Mouse (Mus musculus) cerebellum, adult 2 months (tissue): ENCODE data around the gene Uchl5.

Experiments
- CTCF ChIP-seq: fragments of 200-500 bp; IDR thresholded peaks from 2 replicates; pipeline ENCODE4 v1.5.1; 2011; ENCODE audit warnings: low read depth, mild to moderate bottlenecking, control low read depth, low read length, moderate library complexity, borderline replicate concordance; ENCODE audit not compliant: insufficient read depth
- POLR2A ChIP-seq: fragments of 200-500 bp; IDR thresholded peaks from 2 replicates; pipeline ENCODE4 v1.6.1; 2011; ENCODE audit warnings: low read length, control low read depth, borderline replicate concordance; ENCODE audit not compliant: insufficient read depth

- TF ChIP-seq POLR2A (no peak), CTCF (no peak)
Measured at GRCm38 (mm10) chr1:143773909-143774308, 3.2 kb upstream of the Uchl5 start.
